Mouse (Mus musculus): ENCODE results near the gene Arf6. TPM values are rescaled to one million over a fixed set of nuclear protein-coding genes. Genes with fewer than 3 reads are reported as not detected.

Gene Arf6
- polyA plus RNA-seq, 1 experiment from 2014 or later = 45.6 TPM

DNA sequence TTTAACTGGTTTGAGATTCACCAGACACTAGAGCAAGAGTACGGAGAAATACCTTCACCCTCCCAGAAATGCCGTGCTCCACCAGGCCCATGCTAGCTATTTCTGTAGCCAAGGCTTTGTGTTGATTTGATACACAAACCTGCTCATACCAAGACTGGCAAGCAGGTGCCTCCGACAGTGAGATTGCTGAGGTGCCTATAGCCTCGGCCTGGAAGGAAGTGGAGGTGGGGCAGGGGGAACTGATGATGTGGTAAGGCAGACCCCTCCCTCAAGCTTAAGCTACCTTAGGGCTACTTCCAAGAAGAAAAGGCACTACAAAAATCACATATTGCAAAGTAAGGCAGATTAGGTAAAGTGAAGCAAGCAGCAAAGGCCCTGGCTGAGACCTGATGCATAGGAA, 28.4 kb downstream of the Arf6 start:
- ATAC-seq (ENCODE audit: low FRiP score, low read depth) = no peak
- H3K9me3 ChIP-seq = no peaks in the 10 kb centered on the region
- no peak overlapping the region for H3K27ac ChIP-seq
- H3K4me1 ChIP-seq = peaks cover 10% of the 10 kb centered on the region
- no peaks in the 10 kb centered on the region for H3K27me3 ChIP-seq
- no peak overlapping the region for H3K4me2 ChIP-seq (replicated peaks)
- no peaks in the 10 kb centered on the region for H3K36me3 ChIP-seq
- no peak overlapping the region for H3K9ac ChIP-seq
- WGBS = 77% methylated on average over 4 of the region's 4 CpGs
- H3K4me3 ChIP-seq = no peak overlapping the region

DNA sequence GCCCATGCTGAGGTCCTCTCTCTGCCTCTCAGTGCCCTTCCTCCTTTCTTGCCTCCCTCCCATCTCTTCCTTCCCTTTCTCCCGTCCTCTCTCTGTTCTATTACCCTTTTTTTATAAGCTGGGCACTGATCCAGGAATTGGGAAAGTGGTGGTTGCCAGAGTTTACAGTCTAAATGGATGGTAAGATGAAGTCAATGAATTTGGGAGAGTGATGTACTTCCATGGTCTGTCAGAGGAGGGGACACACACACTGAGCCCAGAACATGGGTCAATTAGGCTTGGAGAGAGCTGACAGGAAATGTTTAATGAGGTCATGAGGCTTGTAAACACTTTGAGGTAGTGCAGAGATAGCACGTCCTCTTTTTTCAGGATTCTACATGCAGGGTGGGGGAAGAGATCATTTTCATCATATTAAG, 28.9 kb downstream of the Arf6 start:
- Histone ChIP-seq H3K9ac (no peak overlapping the region), H3K4me2 (replicated peaks) (no peak overlapping the region), H3K36me3 (no peaks in the 10 kb centered on the region), H3K27me3 (no peaks in the 10 kb centered on the region), H3K4me3 (no peak overlapping the region), H3K9me3 (no peaks in the 10 kb centered on the region), H3K4me1 (peaks cover 10% of the 10 kb centered on the region), H3K27ac (no peak overlapping the region)
- WGBS = 8% methylated on average over 2 of the region's 2 CpGs
- ATAC-seq (ENCODE audit: low FRiP score, low read depth) = peak; percentile 24; the same call in 1 of the 2 replicates

DNA sequence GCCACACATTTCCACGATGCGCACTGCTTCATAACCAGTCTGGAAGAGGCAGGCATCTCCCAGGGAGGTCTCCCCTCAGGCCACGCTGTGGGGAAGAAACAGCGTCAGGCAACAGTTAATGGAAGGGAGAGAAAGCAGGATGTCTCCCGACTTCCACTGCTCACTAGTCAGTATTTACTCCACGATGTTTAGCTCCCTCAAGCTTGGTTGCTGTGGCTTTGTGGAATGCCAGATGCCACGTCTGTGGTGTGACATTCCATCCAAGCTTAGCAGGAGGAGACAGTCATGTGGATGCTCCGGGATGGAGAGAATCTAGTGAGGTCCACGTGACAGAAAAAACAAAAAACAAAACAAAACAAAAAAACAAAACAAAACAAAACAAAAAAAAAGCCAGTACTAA, 30.1 kb downstream of the Arf6 start:
- Histone ChIP-seq H3K9me3 (no peaks in the 10 kb centered on the region), H3K27ac (no peak overlapping the region), H3K4me3 (no peak overlapping the region), H3K27me3 (no peaks in the 10 kb centered on the region), H3K9ac (no peak overlapping the region), H3K36me3 (no peaks in the 10 kb centered on the region), H3K4me1 (peaks cover 10% of the 10 kb centered on the region), H3K4me2 (replicated peaks) (no peak overlapping the region)
- WGBS = 38% methylated on average over 9 of the region's 9 CpGs
- ATAC-seq (ENCODE audit: low FRiP score, low read depth) = no peak

DNA sequence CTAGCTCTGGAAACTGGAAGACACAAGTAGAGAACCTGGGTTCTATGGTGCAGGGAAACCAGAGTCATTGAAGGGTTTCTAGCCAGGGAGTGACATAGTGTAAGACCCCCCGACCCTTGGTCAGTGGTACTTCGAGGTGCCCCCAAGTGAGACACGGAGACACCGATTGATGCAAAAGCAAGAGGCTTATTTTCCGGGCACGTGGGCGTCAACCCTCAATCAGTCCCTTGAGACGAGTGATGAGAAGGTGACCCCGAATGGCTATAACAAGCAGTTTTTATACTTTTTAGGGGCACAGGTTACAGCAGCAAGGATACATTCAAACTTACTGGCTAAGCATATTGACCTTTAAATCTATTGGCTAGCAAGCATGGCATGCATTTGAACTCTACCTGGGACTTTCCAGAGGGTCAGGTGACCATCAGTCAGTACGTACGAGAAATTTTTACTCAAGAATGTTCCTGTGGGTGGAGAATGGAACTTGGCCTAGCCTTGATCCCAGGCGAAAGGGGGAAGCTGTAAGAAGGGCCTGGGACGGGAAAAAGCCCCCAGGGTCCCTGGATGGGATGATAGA, 30.7 kb downstream of the Arf6 start:
- no peak overlapping the region for H3K27ac ChIP-seq
- no peak overlapping the region for H3K4me2 ChIP-seq (replicated peaks)
- H3K9me3 ChIP-seq = no peaks in the 10 kb centered on the region
- no peaks in the 10 kb centered on the region for H3K27me3 ChIP-seq
- H3K4me1 ChIP-seq = peaks cover 10% of the 10 kb centered on the region
- H3K9ac ChIP-seq = no peak overlapping the region
- H3K4me3 ChIP-seq = no peak overlapping the region
- 86% methylated on average over 13 of the region's 13 CpGs for WGBS
- H3K36me3 ChIP-seq = no peaks in the 10 kb centered on the region
- ATAC-seq (ENCODE audit: low FRiP score, low read depth) = no peak

DNA sequence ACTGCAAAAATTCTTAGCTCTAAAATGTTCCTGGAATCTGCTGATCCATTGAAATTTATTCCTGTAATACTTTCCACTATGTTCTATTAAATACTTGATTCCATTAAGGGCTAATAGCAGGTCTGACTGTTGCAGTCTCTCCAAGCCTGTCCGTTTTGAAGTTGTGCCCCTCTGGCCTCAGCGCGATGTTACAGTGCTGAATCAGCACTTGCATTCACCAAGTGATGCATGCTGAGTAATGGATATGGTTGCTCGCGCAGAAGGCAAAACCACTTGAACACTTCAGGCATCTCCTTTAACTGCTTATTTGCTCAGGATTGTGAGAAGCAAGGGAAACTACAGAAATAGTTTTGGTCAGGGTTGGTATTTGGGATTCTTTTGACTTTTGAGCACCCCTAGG, 38.8 kb downstream of the Arf6 start:
- WGBS = 67% methylated on average over 5 of the region's 5 CpGs

DNA sequence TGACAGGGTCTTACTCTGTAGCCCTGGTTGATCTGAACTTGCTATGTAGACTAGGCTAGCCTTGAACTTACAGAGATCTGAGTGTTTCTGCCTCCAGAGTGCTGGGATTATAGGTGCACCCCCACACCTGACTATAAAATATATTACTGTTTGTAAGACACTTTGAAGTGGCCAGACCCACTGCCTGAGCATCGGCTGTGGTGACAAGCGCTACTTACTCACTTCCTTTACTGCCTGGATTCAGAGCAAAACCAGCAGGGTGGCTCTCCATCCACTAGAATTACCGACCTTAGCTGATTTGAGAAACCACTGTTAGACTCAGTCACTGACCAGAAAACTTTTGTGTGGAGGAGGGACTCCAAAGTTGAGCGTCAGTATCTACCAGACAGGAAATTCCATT, 40.0 kb downstream of the Arf6 start:
- ATAC-seq (ENCODE audit: low FRiP score, low read depth) = no peak
- 25% methylated on average over 4 of the region's 4 CpGs for WGBS

More for the DNA sequence above, 38.8 kb downstream of the Arf6 start:
- Histone ChIP-seq H3K9ac (no peak overlapping the region), H3K4me2 (replicated peaks) (no peak overlapping the region), H3K36me3 (no peaks in the 10 kb centered on the region), H3K4me1 (no peaks in the 10 kb centered on the region; the same call in 1 of the 2 replicates), H3K4me3 (no peak overlapping the region), H3K27me3 (no peaks in the 10 kb centered on the region), H3K9me3 (no peaks in the 10 kb centered on the region), H3K27ac (no peak overlapping the region)
- ATAC-seq (ENCODE audit: low FRiP score, low read depth) = no peak

DNA sequence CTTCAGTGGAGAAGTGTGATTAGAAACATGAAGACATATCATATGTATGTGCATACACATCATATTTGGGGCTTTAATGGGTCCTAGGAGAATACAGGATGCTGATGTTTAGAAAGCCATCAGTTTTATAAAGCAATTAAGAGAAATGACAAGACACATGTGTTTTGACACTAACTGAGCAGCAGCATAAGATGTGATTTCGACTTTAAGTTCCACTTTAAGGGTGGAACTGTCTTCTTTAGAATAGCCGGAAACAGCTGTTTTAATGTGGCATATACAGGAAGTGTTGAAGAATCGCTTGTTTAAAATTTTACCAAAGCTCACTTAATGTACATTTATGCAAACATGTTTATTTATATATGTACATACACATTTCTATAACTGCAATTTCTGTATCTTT, 41.4 kb downstream of the Arf6 start:
- 86% methylated on average over 3 of the region's 3 CpGs for WGBS
- H3K9ac ChIP-seq = no peak overlapping the region
- H3K4me3 ChIP-seq = no peak overlapping the region
- H3K9me3 ChIP-seq = no peaks in the 10 kb centered on the region
- ATAC-seq (ENCODE audit: low FRiP score, low read depth) = no peak
- H3K27me3 ChIP-seq = no peaks in the 10 kb centered on the region
- H3K36me3 ChIP-seq = no peaks in the 10 kb centered on the region
- H3K4me2 ChIP-seq (replicated peaks) = no peak overlapping the region
- H3K27ac ChIP-seq = no peak overlapping the region
- no peaks in the 10 kb centered on the region; the same call in 1 of the 2 replicates for H3K4me1 ChIP-seq

More for the DNA sequence above, 40.0 kb downstream of the Arf6 start:
- no peaks in the 10 kb centered on the region for H3K9me3 ChIP-seq
- no peak overlapping the region for H3K4me2 ChIP-seq (replicated peaks)
- H3K27ac ChIP-seq = no peak overlapping the region
- no peak overlapping the region for H3K4me3 ChIP-seq
- H3K4me1 ChIP-seq = no peaks in the 10 kb centered on the region; the same call in 1 of the 2 replicates
- H3K27me3 ChIP-seq = no peaks in the 10 kb centered on the region
- H3K36me3 ChIP-seq = no peaks in the 10 kb centered on the region
- no peak overlapping the region for H3K9ac ChIP-seq

DNA sequence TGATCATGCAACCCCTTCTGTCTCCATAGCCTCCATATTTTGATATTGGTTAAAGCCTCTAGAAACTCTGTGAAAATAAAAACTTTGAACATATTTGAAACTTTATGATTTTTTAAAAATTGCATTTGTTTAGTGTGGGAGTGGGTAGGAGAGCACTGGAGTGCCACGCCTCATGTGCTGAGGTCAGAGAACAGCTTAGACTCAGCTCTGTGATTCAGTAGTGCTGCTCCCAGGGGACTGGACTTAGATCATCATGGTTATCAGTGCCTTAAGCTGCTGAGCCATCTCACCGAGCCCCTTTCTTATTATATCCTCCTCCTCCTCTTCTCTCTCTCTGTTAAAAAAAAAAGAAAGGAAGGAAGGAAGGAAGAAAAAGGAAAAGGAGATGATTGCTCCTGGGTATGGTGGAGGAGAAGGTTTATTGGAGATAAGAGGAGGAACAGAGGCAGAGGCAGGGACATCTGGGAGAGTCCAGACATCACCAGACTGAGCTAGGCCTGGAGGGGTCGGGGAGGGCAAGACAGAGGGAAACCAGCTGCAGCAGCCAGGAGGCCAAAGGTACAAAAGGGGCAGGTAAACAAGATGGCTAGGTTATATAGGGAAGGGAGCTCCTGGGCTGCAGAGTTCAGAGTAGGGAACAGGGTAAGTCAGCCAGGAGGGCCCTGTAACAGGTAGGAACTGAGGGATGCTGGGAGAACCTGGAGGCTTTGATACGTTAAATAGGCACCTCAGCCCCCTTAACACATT, 43.0 kb downstream of the Arf6 start:
- Histone ChIP-seq H3K27ac (no peak overlapping the region), H3K9me3 (no peaks in the 10 kb centered on the region), H3K4me2 (replicated peaks) (no peak overlapping the region), H3K36me3 (no peaks in the 10 kb centered on the region), H3K9ac (no peak overlapping the region), H3K27me3 (no peaks in the 10 kb centered on the region), H3K4me1 (no peaks in the 10 kb centered on the region; the same call in 1 of the 2 replicates), H3K4me3 (no peak overlapping the region)
- WGBS = 73% methylated on average over 4 of the region's 4 CpGs
- ATAC-seq (ENCODE audit: low FRiP score, low read depth) = no peak

DNA sequence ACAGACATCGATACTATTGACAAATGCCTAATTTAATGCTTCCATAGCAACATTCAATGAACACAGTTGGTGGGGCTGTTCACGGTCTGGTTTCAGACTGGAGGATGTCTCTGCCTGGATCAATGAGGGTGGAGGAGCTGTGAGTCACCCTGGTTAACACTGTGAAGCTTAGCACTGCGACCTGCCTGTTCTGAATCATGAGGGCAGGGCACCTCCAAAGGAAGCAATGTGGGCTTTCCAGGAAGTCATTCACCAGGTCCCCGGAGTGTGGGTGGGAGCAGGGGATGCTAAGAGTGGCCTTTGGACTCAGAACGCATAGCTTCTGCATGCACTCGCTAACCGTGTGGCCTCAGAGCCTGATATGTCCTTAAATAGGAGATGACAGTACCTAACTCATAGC, 44.8 kb downstream of the Arf6 start:
- Histone ChIP-seq H3K4me1 (no peaks in the 10 kb centered on the region; the same call in 1 of the 2 replicates), H3K9ac (no peak overlapping the region), H3K27ac (no peak overlapping the region), H3K4me2 (replicated peaks) (no peak overlapping the region), H3K9me3 (no peaks in the 10 kb centered on the region), H3K27me3 (no peaks in the 10 kb centered on the region), H3K4me3 (no peak overlapping the region), H3K36me3 (no peaks in the 10 kb centered on the region)
- no peak for ATAC-seq (ENCODE audit: low FRiP score, low read depth)
- WGBS = 77% methylated on average over 7 of the region's 7 CpGs

DNA sequence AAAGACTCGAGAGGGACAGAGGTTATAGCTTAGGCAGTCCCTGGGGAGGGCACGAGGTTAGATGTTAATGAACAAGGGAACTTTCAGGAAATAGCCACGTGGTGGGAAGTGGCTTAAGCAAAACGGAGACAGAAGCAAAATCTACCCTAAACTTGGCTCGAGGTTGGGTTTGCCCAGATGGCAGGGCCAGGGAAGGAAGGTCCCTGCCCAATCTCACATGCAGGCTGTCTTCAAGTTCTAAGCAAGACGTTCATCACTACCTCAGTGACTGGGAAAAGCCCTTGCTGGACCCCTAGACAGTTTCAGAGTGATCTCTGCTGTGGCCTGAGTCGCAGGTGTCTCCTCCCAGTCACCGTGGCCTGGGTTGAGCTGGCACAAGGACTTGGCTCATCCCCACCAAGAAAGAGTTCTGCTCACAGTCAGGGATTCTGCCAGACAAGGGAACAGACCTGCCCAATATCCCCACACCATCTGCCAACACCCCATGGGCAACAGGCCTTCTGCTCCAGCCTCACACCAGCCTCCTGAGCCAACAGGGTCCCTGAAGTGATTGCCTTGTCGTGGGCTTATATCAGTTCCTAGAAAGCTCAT, 45.8 kb downstream of the Arf6 start:
- Histone ChIP-seq H3K27me3 (no peaks in the 10 kb centered on the region), H3K4me1 (no peaks in the 10 kb centered on the region), H3K4me3 (no peak overlapping the region), H3K9ac (no peak overlapping the region), H3K36me3 (no peaks in the 10 kb centered on the region), H3K9me3 (no peaks in the 10 kb centered on the region), H3K4me2 (replicated peaks) (no peak overlapping the region), H3K27ac (no peak overlapping the region)
- ATAC-seq (ENCODE audit: low FRiP score, low read depth) = no peak
- 51% methylated on average over 9 of the region's 9 CpGs for WGBS

DNA sequence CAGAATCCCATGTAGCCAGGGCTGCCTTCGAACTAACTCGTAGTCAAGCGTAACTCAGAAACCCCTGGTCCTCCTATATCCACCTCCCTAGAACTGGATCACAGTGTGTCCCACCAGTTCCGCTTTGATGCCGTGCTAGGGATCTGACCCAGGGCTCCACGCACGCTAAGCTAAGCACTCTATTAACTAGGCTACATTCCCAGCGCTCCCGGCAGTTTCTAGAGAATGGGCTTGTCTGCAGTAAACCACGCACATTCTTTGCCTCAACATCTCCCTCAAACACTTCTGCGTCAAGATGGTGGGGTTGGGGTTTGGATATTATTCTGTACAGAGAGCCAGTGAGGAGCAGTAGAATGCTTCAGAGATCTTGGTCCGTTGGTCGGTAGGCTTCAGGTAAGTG, 46.7 kb downstream of the Arf6 start:
- Histone ChIP-seq H3K9ac (no peak overlapping the region), H3K27ac (no peak overlapping the region), H3K27me3 (no peaks in the 10 kb centered on the region), H3K4me1 (no peaks in the 10 kb centered on the region), H3K4me3 (no peak overlapping the region), H3K36me3 (no peaks in the 10 kb centered on the region), H3K9me3 (no peaks in the 10 kb centered on the region), H3K4me2 (replicated peaks) (no peak overlapping the region)
- no peak for ATAC-seq (ENCODE audit: low FRiP score, low read depth)
- 91% methylated on average over 13 of the region's 13 CpGs for WGBS

DNA sequence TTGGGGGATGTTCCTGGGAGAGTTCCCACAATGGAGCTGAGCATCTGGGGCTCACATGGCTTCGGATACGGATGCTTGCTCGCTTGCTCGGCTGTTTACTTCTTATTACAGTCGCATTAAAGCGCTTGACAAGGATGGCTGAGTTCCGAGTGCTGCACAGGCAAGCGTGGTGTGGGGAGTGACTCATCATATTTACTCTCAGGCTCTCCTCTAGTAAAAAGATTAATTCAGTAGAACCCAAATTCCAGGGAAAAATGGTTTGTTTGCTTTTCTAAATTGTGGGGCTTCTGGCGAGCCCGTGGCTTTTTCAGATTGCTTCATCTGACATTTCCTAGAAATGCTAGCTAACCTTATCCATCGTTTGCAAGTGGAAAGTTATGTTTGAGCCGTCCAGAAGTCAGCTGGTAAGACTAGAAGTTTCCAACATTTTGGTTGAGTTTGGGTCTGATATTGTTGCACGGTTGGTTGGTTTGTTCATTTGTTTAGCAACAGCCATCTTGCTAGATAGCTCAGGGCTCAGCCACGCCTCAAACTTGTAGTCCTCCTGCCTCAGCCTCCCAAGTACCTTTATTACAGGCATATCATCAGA, 47.2 kb downstream of the Arf6 start:
- ATAC-seq (ENCODE audit: low FRiP score, low read depth) = no peak
- WGBS = 76% methylated on average over 14 of the region's 14 CpGs
- H3K9ac ChIP-seq = no peak overlapping the region
- H3K4me3 ChIP-seq = no peak overlapping the region
- no peaks in the 10 kb centered on the region for H3K36me3 ChIP-seq
- H3K27me3 ChIP-seq = no peaks in the 10 kb centered on the region
- no peaks in the 10 kb centered on the region for H3K9me3 ChIP-seq
- no peak overlapping the region for H3K4me2 ChIP-seq (replicated peaks)
- H3K4me1 ChIP-seq = no peaks in the 10 kb centered on the region
- no peak overlapping the region for H3K27ac ChIP-seq
